Mouse (Mus musculus): ENCODE data around the gene Exoc4. TPM values are rescaled to one million over a fixed set of nuclear protein-coding genes. Genes with fewer than 3 reads are reported as not detected.

The Exoc4 gene
- total RNA-seq, 2 experiments from 2014 or later: 42.0 to 47.8 TPM

Other genes starting within 250 kb of the Exoc4 start
- gene Chchd3, start 188.8 kb upstream of the Exoc4 start, total RNA-seq (2021): 100 to 1,000 TPM; 190 to 224 TPM

Measured in adrenal gland, postnatal 36 days (tissue).